Mouse (Mus musculus): ENCODE measurements at regions not wholly inside any gene's neighbourhood (a gene's known extent, or its start where the extent isn't known, plus 50 kb on each side); places are given as distances from the start of the nearest gene placed in this dataset.
"Not testable (repeated sequence)": the region's sequence is repeated elsewhere in the genome, so short reads cannot be mapped to it uniquely, and the experiment has no call there.

- DNase-seq = no peak
These were observed 73.8 kb downstream of the Dio2 start for GRCm38 (mm10) chr12:90664436-90664835.

DNA sequence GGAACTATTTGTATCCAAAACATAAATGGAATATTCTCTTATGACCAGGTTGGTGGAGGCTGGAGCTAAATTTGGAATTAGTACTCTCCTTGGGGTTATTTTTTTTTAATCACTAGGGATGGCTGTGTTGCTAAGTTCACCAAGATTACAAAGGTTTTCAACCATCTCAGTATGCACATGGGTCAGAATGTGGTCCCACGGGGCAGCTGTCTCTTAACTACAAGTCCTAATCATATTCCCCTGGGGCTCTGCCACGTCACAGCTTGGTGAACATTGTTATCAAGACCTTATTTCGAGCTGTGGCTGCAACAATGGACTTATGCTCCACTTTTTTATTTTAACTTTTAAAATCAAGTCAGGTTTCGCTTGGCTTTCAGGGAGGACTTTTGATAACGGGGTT is 92.8 kb downstream of the Dio2 start:
- no peak for DNase-seq

DNA sequence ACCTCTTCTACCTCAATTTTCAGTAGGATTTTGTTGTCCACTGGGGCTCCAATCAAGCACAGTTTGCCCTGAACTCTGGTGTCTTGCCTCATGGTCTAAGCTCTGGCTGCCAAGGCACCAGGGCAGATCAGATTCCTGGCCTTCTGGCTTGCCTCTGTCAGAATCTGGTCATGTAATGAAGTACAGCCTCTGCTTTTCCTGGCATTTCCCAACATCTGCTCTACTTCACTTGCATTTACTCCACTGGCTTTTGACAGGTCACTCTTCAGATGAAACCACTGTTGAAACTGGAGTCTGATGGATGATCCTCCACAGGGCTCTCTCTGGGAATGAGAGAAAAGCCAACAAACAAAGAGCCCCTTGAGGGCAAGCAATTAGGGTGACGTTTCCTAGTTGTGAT is 94.3 kb downstream of the Dio2 start:
- no peak for DNase-seq

GRCm38 (mm10) chr12:90624856-90625255 is 113.4 kb downstream of the Dio2 start:
- peak; percentile 10 for DNase-seq

GRCm38 (mm10) chr12:90623426-90623825 is 114.8 kb downstream of the Dio2 start:
- no peak for DNase-seq

- no peak for DNase-seq
These were observed 129.4 kb downstream of the Dio2 start for GRCm38 (mm10) chr12:90608810-90609209.

DNA sequence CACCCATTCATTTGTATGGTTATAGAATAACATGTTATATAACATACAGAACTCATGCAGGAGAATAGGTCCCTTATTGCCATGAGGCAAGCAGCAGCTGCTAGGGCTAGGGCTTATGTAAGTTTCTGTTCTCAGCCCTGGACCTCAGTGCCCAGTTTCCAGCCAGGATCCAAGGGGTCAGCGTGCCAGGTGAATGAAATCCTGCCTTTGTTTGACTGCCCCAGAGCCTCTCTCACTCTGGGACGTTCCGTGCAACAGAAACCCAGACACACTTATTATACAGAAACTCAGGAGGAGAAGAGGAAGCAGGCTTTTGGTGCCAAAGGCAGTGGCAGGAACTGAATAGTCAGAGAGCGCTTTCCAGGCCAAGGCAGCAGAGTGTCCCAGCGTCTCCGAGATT is 130.3 kb downstream of the Dio2 start:
- DNase-seq = peak; percentile 53

DNA sequence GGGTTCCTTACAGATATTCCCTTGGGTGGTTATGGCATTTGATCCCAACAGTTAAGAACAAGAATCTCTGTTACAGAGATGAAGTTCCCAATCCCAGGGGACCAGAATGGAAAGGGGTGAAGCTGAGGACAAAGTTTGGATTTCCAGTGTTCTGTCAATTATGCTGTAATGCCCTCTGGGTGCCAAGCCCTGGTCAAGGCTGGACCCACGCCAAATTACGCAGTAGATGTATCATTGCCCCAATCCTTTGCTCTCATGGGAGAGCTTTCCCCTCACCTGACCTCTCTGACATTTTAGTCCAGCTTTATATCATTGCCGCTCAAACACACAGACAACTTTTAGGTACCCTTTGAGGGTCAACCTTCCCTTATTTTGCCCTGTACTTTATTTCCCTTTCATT is 158.2 kb downstream of the Dio2 start:
- no peak for DNase-seq

DNA sequence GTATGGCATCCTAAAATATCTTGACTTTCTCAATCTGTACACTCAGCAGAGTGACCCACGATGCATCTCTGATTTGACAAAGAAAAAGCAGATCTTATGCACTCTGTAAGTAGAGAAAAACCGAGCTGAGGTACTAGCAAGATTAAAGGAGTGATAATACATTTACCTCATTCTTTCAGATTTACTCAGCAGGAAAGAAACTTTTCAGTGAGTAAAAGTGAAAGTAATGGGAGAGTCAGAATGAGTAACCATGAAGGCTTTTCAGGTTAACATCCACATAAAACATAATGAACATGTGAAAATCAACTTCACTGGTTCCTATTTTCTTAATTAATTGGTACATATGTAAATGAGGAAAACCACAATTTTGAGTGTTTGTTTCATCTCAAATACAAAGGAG is 162.1 kb downstream of the Dio2 start:
- DNase-seq = no peak

DNA sequence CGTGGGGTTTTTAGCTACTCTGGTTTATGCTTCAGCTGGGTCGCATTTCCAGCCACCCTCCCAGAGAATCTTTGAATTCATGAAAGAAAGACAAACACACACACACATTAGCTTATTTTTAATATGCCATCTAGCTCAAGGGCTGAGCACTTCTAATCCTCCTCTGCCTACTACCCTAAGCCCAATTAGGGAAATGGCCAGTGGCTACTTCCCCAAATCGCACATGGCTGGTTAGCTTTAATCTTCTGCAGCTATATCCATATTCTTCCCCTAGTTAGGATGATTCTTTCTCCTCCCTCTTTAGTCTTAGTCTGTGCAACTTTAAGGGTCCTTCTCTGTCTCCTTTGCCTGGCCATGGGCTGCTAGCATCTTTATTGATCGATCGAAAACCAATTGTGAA is 166.3 kb downstream of the Dio2 start:
- no peak for DNase-seq

GRCm38 (mm10) chr12:90571506-90571905 is 166.7 kb downstream of the Dio2 start:
- no peak for DNase-seq

- peak; percentile 46 for DNase-seq
These were observed 171.9 kb downstream of the Dio2 start for GRCm38 (mm10) chr12:90566349-90566748.

DNA sequence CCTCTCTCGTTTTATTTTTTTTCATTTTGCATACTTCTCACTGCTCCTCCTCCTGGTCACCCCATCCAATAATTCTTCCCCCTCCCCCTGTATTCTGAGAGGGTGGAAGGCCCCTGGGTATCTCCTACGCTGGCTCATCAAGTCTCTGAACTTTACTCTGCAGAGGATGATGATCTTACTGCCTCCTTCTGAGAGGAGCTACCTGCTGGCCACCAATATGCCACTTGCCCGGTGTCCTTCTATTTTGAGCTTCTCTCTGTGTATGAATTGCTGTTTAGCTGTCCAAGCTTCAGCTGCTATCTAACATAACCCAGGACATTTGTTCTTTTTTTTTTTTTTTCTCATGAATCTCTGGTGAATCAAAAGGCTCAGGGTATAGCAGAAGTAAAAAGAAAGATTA is 173.2 kb downstream of the Dio2 start:
- DNase-seq = no peak

- DNase-seq = not testable (repeated sequence)
These were observed 173.6 kb downstream of the Dio2 start for GRCm38 (mm10) chr12:90564594-90564993.

- no peak for DNase-seq
These were observed 195.9 kb downstream of the Dio2 start for GRCm38 (mm10) chr12:90542361-90542760.
